Mouse (Mus musculus) stomach, postnatal 0 days (tissue): ENCODE measurements around the gene Ahctf1. TPM values are rescaled to one million over a fixed set of nuclear protein-coding genes. Genes with fewer than 3 reads are reported as not detected.
A peak's percentile ranks its signal among the peaks of the same experiment; 100 is the strongest.

Source experiments
- ATAC-seq: fragments of 200-750 bp; cut with Nextera tagmentation; 2 replicates; pipeline ENCODE4 v1.8.0; 2017; ENCODE audit not compliant: low FRiP score, low TSS enrichment
- DNase-seq: peaks from one replicate; pipeline ENCODE4 v3.0.0-alpha.2; 2016; ENCODE audit warnings: low spot score
- H3K27ac ChIP-seq: fragments of 300-500 bp; sonication (generic); replicated peaks from 2 replicates; pipeline ENCODE4 v1.5.1; 2014; ENCODE audit warnings: mild to moderate bottlenecking, control low read depth
- H3K27me3 ChIP-seq: fragments of 300-500 bp; sonication (generic); 2 replicates; pipeline ENCODE4 v1.6.1; 2014; ENCODE audit warnings: low read length; ENCODE audit not compliant: control insufficient read depth, insufficient read depth
- H3K36me3 ChIP-seq: fragments of 300-500 bp; sonication (generic); 2 replicates; pipeline ENCODE4 v1.6.1; 2014; ENCODE audit warnings: low read length, mixed read lengths; ENCODE audit not compliant: control insufficient read depth, insufficient read depth
- H3K4me1 ChIP-seq: fragments of 300-500 bp; sonication (generic); replicated peaks from 2 replicates; pipeline ENCODE4 v1.6.1; 2014; ENCODE audit warnings: antibody characterized with exemption; ENCODE audit not compliant: control insufficient read depth, insufficient read depth
- H3K4me2 ChIP-seq: fragments of 300-500 bp; sonication (generic); replicated peaks from 2 replicates; pipeline ENCODE4 v1.6.1; 2014; ENCODE audit warnings: low read depth, mild to moderate bottlenecking, control low read depth, moderate library complexity
- H3K4me3 ChIP-seq: fragments of 300-500 bp; sonication (generic); 2 replicates; pipeline ENCODE4 v1.5.1; 2014; ENCODE audit warnings: low read depth, low read length, control low read depth
- H3K9ac ChIP-seq: fragments of 300-500 bp; sonication (generic); 2 replicates; pipeline ENCODE4 v1.6.1; 2014; ENCODE audit warnings: mild to moderate bottlenecking, low read length, control low read depth, mixed read lengths
- H3K9me3 ChIP-seq: fragments of 300-500 bp; sonication (generic); 2 replicates; pipeline ENCODE4 v1.6.1; 2016; ENCODE audit warnings: low read length; ENCODE audit not compliant: control insufficient read depth
- CTCF ChIP-seq: IDR thresholded peaks from 2 replicates; pipeline ENCODE4 v1.5.1; 2016; ENCODE audit warnings: antibody characterized with exemption, low read depth, mild to moderate bottlenecking, moderate library complexity
- EP300 ChIP-seq: optimal IDR thresholded peaks from 2 replicates; pipeline ENCODE3; 2016; ENCODE audit warnings: antibody characterized with exemption
- WGBS: fragments of 180-500 bp; shearing (Covaris S2); extraction: QIAGEN DNeasy Blood & Tissue Kit; methylation state at CpG from one replicate; pipeline ENCODE4 v1.1.7; 2014; 5-methylcytosine and 5-hydroxymethylcytosine counted together
- polyA plus RNA-seq: library from polyadenylated mRNA; unstranded; fragments of >200 nt; fragmentation: Nextera tagmentation; extraction: Ambion mirVana; gene quantifications from 2 replicates; pipeline ENCODE4 v1.2.1, GENCODE M21; 2015

Ahctf1 gene
- 7.0 and 7.8 TPM in 2 replicates for polyA plus RNA-seq

DNA sequence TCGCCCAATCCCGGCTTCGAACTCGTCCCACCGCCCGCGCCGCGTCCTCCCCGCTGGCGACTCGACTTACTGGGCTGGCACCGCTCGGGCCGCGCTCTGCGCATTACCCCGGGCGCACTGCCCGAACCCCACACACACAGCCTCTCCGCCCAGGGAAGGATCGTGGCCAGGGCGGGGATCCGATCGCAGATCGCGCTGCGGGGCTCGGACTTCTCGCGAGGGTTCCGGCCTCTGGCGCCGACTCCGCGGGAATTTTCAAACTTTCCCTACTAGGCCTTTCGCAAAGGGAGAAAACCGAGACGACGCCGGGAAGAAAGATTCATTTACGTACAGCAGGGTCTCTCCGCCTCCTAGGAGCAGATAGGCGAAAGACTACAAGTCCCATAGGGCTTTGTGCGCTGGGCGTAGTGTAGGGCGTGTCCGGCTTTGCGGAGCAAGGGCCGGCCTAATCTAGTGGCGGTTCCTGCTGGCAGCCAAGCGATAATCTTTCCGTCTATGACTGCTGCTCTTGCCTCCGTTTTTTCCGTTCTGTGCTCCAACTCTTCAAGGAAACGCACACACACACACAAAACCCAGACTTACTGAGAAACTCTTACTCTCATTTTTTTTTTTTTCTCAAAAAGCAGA lies at the start of gene Ahctf1:
Gene Ahctf1 (minus strand): TSS at position 168 of the 627 bp plus-strand sequence.
- H3K27ac ChIP-seq: peak within 1 kb of the TSS; percentile 99
- peak; percentile 97 for DNase-seq
- H3K9ac ChIP-seq: peak within 1 kb of the TSS; percentile 91
- H3K36me3 ChIP-seq: no peaks in the 10 kb centered on the region
- no peaks in the 10 kb centered on the region for H3K9me3 ChIP-seq
- peak within 1 kb of the TSS; percentile 87 for H3K4me3 ChIP-seq
- no peaks in the 10 kb centered on the region for H3K27me3 ChIP-seq
- H3K4me2 ChIP-seq: peak within 1 kb of the TSS; percentile 79
- TF ChIP-seq EP300 (peak; percentile 96), CTCF (peak; percentile 57)
- H3K4me1 ChIP-seq: no peaks in the 10 kb centered on the region
- WGBS: under 1% methylated on average over 50 of the region's 56 CpGs
- peak; percentile 99 for ATAC-seq

DNA sequence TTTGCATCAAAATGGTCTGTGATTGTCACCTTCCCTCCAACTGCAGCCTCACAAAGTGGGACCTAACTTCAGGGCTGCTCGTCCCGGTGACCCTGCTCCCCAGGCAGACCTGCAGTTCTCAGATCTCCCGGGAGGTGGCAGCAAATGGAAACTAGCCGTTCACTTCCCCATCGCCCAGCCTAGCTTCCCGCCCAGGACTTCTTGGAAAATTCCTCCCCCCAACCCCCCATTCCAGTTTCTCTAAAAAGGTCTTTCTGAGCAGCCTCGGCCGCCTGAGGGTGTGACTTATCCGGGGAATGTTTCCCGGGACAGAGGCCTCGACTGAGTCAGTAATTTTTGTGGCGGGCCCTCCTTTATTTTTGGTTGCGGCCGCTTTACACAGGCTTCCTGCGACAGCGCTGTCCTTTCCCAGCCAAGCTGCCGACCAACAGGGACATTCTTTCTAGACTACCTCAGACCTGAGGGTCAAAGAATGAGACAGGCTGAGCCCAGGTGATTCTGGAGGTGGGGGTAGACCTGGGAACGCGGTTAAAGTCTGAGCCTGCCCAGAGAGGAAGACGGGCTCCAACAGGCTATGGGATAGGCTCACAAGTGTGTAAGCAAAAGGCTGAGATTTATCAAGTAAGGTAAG lies 44.4 kb upstream of the Ahctf1 start:
- H3K9me3 ChIP-seq: no peaks in the 10 kb centered on the region
- peak; percentile 88 for DNase-seq
- no peaks in the 10 kb centered on the region for H3K36me3 ChIP-seq
- peak overlapping the region; percentile 33 for H3K4me3 ChIP-seq
- no peaks in the 10 kb centered on the region for H3K27me3 ChIP-seq
- 2% methylated on average over 20 of the region's 20 CpGs for WGBS
- H3K4me2 ChIP-seq: peak overlapping the region; percentile 63
- peak overlapping the region; percentile 35; the same call in 1 of the 2 replicates for H3K27ac ChIP-seq
- ATAC-seq: peak; percentile 70
- no peaks in the 10 kb centered on the region for H3K4me1 ChIP-seq
- TF ChIP-seq CTCF (peak; percentile 92), EP300 (no peak)
- peak overlapping the region; percentile 57 for H3K9ac ChIP-seq

DNA sequence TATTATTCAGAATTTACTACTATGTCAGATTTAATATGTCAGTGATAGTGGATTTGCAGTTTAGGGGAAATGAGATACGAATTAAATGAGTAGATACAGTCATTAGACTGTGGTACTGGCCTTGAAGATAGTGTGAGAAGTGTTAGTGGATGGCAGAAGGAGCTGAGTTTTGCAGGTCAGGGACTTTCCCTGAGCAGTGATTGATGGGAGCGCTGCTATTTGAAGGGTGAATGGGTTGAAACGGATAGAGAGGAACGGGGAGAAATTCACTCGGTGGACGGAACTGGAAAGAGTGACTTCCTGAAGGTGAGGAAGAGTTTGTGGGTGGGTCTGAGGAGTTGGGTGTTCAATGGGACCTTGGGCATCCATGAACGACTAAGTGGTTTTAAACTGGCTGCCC lies 43.7 kb upstream of the Ahctf1 start:
- no peak for TF ChIP-seq EP300
- TF ChIP-seq CTCF: no peak
- Histone ChIP-seq H3K9ac (no peak overlapping the region), H3K9me3 (no peaks in the 10 kb centered on the region), H3K27me3 (no peaks in the 10 kb centered on the region), H3K4me1 (no peaks in the 10 kb centered on the region), H3K4me3 (no peak overlapping the region), H3K36me3 (no peaks in the 10 kb centered on the region), H3K4me2 (peak overlapping the region; percentile 63; the same call in 1 of the 2 replicates), H3K27ac (no peak overlapping the region)
- DNase-seq (no peak), ATAC-seq (no peak)
- 36% methylated on average over 7 of the region's 7 CpGs for WGBS

DNA sequence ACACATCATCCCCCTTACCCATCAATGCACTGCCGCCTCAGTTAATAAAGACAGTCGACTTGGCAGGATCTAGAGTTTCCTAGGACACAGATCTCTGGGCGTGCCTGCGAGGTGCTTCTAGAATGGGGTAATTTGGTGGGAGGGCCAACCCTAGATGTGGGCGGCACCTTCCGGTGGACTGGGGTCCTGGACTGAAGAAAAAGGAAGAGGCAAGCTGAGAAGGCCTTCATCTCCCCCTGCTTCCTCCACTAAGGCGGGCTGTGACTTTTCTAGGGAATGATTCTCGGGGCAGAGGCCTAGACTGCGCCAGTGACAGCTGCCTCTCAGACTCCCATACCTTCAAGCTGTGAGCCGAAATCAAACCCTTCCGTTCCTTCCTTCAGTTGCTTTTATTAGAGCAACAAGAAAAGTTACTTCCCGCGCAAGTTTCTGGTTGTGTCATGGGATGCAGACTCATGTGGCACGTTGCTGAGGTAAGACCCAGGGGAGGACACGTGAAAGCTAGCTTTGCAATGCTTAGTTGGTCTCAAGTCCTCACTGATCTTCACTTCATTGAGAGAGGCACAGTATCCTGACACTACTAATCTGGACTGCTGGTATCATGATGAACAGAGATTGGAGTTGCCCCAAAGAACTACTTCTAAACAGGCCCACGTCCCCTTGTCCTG lies 42.5 kb upstream of the Ahctf1 start:
- H3K36me3 ChIP-seq: no peaks in the 10 kb centered on the region
- no peaks in the 10 kb centered on the region for H3K9me3 ChIP-seq
- H3K4me3 ChIP-seq: no peak overlapping the region
- 84% methylated on average over 16 of the region's 16 CpGs for WGBS
- no peak overlapping the region for H3K4me2 ChIP-seq
- TF ChIP-seq CTCF: no peak
- TF ChIP-seq EP300: no peak
- no peaks in the 10 kb centered on the region for H3K4me1 ChIP-seq
- no peaks in the 10 kb centered on the region for H3K27me3 ChIP-seq
- H3K9ac ChIP-seq: no peak overlapping the region
- ATAC-seq: no peak
- no peak overlapping the region for H3K27ac ChIP-seq
- DNase-seq: no peak

DNA sequence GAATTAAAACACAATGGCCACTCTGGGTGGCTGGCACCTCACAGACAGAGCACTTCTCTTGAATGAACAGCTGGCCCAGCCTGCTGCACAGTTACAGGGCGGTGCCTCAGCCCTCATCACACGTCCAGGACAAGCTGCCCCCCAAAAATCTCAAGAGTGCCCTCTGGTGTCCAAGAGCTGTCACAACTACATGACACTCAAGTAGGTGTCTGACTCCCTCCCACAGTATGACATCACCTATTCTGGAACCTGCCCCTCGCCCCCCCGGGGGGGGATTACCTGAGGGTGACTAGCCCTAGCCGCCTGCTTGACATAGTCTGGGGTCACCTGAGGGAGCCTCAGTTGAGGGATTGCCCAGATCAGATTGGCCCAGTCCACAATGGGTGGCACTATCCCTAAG lies 41.4 kb upstream of the Ahctf1 start:
- WGBS: 24% methylated on average over 5 of the region's 5 CpGs
- no peak overlapping the region for H3K4me2 ChIP-seq
- ATAC-seq: peak; percentile 56
- H3K9ac ChIP-seq: no peak overlapping the region
- H3K27me3 ChIP-seq: no peaks in the 10 kb centered on the region
- no peaks in the 10 kb centered on the region for H3K9me3 ChIP-seq
- no peaks in the 10 kb centered on the region for H3K36me3 ChIP-seq
- TF ChIP-seq EP300: no peak
- peak; percentile 80 for TF ChIP-seq CTCF
- H3K27ac ChIP-seq: no peak overlapping the region
- DNase-seq: peak; percentile 58
- no peak overlapping the region for H3K4me3 ChIP-seq
- no peaks in the 10 kb centered on the region for H3K4me1 ChIP-seq
